Mouse (Mus musculus) cortical plate, adult 2 months (tissue): ENCODE results near the gene Megf9.

Experiments used
- CTCF ChIP-seq: fragments of 200-500 bp; IDR thresholded peaks from 2 replicates; pipeline ENCODE4 v1.5.1; 2011; ENCODE audit warnings: mild to moderate bottlenecking, control low read depth, low read length; ENCODE audit not compliant: insufficient read depth; ENCODE audit errors: extremely low read depth
- POLR2A ChIP-seq: fragments of 200-500 bp; IDR thresholded peaks from 2 replicates; pipeline ENCODE4 v1.6.1; 2011; ENCODE audit warnings: mild to moderate bottlenecking, low read length, control low read depth; ENCODE audit not compliant: insufficient read depth; ENCODE audit errors: extremely low read depth

GRCm38 (mm10) chr4:70579654-70580053, 44.9 kb upstream of the Megf9 start:
- TF ChIP-seq CTCF (peak; percentile 81), POLR2A (no peak)
